Mouse (Mus musculus) ES-Bruce4 (cell line): Measurements from ENCODE around the gene Hc. TPM values are rescaled to one million over a fixed set of nuclear protein-coding genes. Genes with fewer than 3 reads are reported as not detected.

Experiments used
- H3K27ac ChIP-seq: 2 replicates; pipeline ENCODE4 v1.5.1; 2012; ENCODE audit warnings: low read length, inconsistent platforms; ENCODE audit not compliant: insufficient read depth
- H3K27me3 ChIP-seq: 2 replicates; pipeline ENCODE4 v1.6.1; 2012; ENCODE audit warnings: mild to moderate bottlenecking, low read length, inconsistent platforms; ENCODE audit not compliant: control insufficient read depth, poor library complexity, insufficient read depth, severe bottlenecking
- H3K36me3 ChIP-seq: 2 replicates; pipeline ENCODE4 v1.6.1; 2012; ENCODE audit warnings: inconsistent platforms, mild to moderate bottlenecking, low read length, moderate library complexity; ENCODE audit not compliant: control insufficient read depth, poor library complexity, insufficient read depth, severe bottlenecking
- H3K4me1 ChIP-seq: one replicate; pipeline ENCODE4 v1.8.1; 2011; ENCODE audit warnings: low read length; ENCODE audit not compliant: control insufficient read depth, insufficient read depth
- H3K4me3 ChIP-seq: 2 replicates; pipeline ENCODE4 v1.5.1; 2011; ENCODE audit warnings: low read depth, mild to moderate bottlenecking, low read length
- H3K9ac ChIP-seq: 2 replicates; pipeline ENCODE4 v1.6.1; 2012; ENCODE audit warnings: low read depth, mild to moderate bottlenecking, inconsistent platforms; ENCODE audit not compliant: poor library complexity, severe bottlenecking
- H3K9me3 ChIP-seq: replicated peaks from 2 replicates; pipeline ENCODE4 v1.6.1; 2012; ENCODE audit warnings: mild to moderate bottlenecking, low read length, inconsistent platforms; ENCODE audit not compliant: control insufficient read depth, poor library complexity, insufficient read depth, severe bottlenecking
- CTCF ChIP-seq: IDR thresholded peaks from one replicate; pipeline ENCODE4 v1.8.1; 2011; ENCODE audit warnings: low read depth, low read length
- EP300 ChIP-seq: IDR thresholded peaks from 2 replicates; pipeline ENCODE4 v1.6.1; 2011; ENCODE audit warnings: low read depth, low read length; ENCODE audit not compliant: insufficient read depth
- POLR2A ChIP-seq: IDR thresholded peaks from one replicate; pipeline ENCODE4 v1.8.1; 2011; ENCODE audit warnings: low read length; ENCODE audit not compliant: insufficient read depth
- polyA plus RNA-seq: library from polyadenylated mRNA; stranded (reverse); fragments of >200 nt; gene quantifications from 2 replicates; pipeline ENCODE4 v1.2.4, GENCODE M21; 2011; ENCODE audit warnings: low read depth; ENCODE audit not compliant: missing spikeins, insufficient read depth, insufficient read length

Gene Hc
- polyA plus RNA-seq, 1 experiment = not detected

GRCm38 (mm10) chr2:34963371-34963956 is 97.8 kb downstream of the Hc start:
- TF ChIP-seq EP300 = no peak
- TF ChIP-seq CTCF = no peak
- no peak for TF ChIP-seq POLR2A
- peak overlapping the region; percentile 60 for H3K4me3 ChIP-seq
- H3K27ac ChIP-seq = no peak overlapping the region
- H3K36me3 ChIP-seq = no peaks in the 10 kb centered on the region
- peak overlapping the region; percentile 12 for H3K9ac ChIP-seq
- H3K9me3 ChIP-seq = no peaks in the 10 kb centered on the region
- no peaks in the 10 kb centered on the region for H3K27me3 ChIP-seq
- peaks cover 5% of the 10 kb centered on the region for H3K4me1 ChIP-seq

- H3K4me3 ChIP-seq = no peak overlapping the region
- H3K4me1 ChIP-seq = peaks cover 5% of the 10 kb centered on the region
- TF ChIP-seq POLR2A (no peak), CTCF (no peak), EP300 (no peak)
- H3K27me3 ChIP-seq = no peaks in the 10 kb centered on the region
- H3K9ac ChIP-seq = no peak overlapping the region
- H3K36me3 ChIP-seq = no peaks in the 10 kb centered on the region
- no peaks in the 10 kb centered on the region for H3K9me3 ChIP-seq
- no peak overlapping the region for H3K27ac ChIP-seq
Observed at GRCm38 (mm10) chr2:34962893-34963292, 98.3 kb downstream of the Hc start.

GRCm38 (mm10) chr2:34962211-34962610 is 99.0 kb downstream of the Hc start:
- Histone ChIP-seq H3K4me3 (no peak overlapping the region), H3K9ac (no peak overlapping the region), H3K9me3 (no peaks in the 10 kb centered on the region), H3K27me3 (no peaks in the 10 kb centered on the region), H3K36me3 (no peaks in the 10 kb centered on the region), H3K27ac (no peak overlapping the region), H3K4me1 (peaks cover 5% of the 10 kb centered on the region)
- TF ChIP-seq EP300 = no peak

GRCm38 (mm10) chr2:34961481-34962036 is 99.7 kb downstream of the Hc start, which contains the start of gene Traf1:
Gene Traf1 (minus strand): TSS chr2:34961772.
- H3K27ac ChIP-seq = no peak within 1 kb of the TSS
- peak within 1 kb of the TSS; percentile 52 for H3K4me3 ChIP-seq

GRCm38 (mm10) chr2:34960966-34961365 is 100.3 kb downstream of the Hc start:
- Histone ChIP-seq H3K36me3 (no peaks in the 10 kb centered on the region), H3K4me1 (peaks cover 5% of the 10 kb centered on the region), H3K9ac (peak overlapping the region; percentile 8; the same call in 1 of the 2 replicates), H3K4me3 (peak overlapping the region; percentile 52), H3K27ac (no peak overlapping the region), H3K27me3 (no peaks in the 10 kb centered on the region), H3K9me3 (no peaks in the 10 kb centered on the region)
- TF ChIP-seq POLR2A (no peak), EP300 (no peak)

More at GRCm38 (mm10) chr2:34961481-34962036, 99.7 kb downstream of the Hc start, which contains the start of gene Traf1:
- peaks cover 5% of the 10 kb centered on the region for H3K4me1 ChIP-seq
- H3K9ac ChIP-seq = peak within 1 kb of the TSS; percentile 8; the same call in 1 of the 2 replicates
- no peaks in the 10 kb centered on the region for H3K27me3 ChIP-seq
- H3K9me3 ChIP-seq = no peaks in the 10 kb centered on the region
- no peaks in the 10 kb centered on the region for H3K36me3 ChIP-seq
- no peak for TF ChIP-seq CTCF
- TF ChIP-seq POLR2A = no peak
- TF ChIP-seq EP300 = no peak

- Histone ChIP-seq H3K27ac (no peak overlapping the region), H3K36me3 (no peaks in the 10 kb centered on the region), H3K4me1 (peaks cover 5% of the 10 kb centered on the region), H3K9me3 (no peaks in the 10 kb centered on the region), H3K9ac (no peak overlapping the region), H3K27me3 (no peaks in the 10 kb centered on the region), H3K4me3 (no peak overlapping the region)
- no peak for TF ChIP-seq EP300
- TF ChIP-seq CTCF = no peak
- TF ChIP-seq POLR2A = no peak
Observed at GRCm38 (mm10) chr2:34960466-34960865, 100.8 kb downstream of the Hc start.
